Mouse (Mus musculus): ENCODE data around the gene Tmc5. TPM values are rescaled to one million over a fixed set of nuclear protein-coding genes. Genes with fewer than 3 reads are reported as not detected.

The Tmc5 gene
- polyA plus RNA-seq, 1 experiment: 0.50 TPM

DNA sequence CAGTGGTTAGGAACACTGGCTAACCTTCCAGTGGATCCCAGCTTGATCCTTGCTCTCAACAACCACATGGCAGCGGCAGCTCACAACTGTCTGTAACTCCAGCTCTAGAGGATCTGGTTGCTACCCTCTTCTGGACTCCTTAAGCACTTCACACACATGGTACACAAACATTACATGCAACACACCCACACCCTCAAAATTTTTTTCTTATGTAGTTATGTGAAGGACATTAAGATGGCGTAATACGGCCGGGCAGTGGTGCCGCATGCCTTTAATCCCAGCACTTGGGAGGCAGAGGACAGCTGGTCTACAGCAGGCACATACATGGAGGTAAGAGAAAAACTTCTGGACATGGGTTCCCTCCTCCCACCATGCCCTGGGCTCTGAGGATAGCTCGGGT lies 99.0 kb downstream of the Tmc5 start:
- Histone ChIP-seq H3K4me1 (replicated peaks; ENCODE audit: control insufficient read depth, insufficient read depth, low read length) (no peaks in the 10 kb centered on the region), H3K4me3 (ENCODE audit: control insufficient read depth, insufficient read depth, low read length) (no peak overlapping the region), H3K36me3 (ENCODE audit: control insufficient read depth, insufficient read depth, low read length) (peaks cover 59% of the 10 kb centered on the region), H3K27me3 (ENCODE audit: control insufficient read depth, insufficient read depth, low read length) (no peaks in the 10 kb centered on the region), H3K27ac (ENCODE audit: control insufficient read depth, insufficient read depth, low read length) (no peak overlapping the region)
- no peak for DNase-seq
- WGBS: 99% methylated on average over 6 of the region's 6 CpGs
- no peak for TF ChIP-seq POLR2A (IDR thresholded peaks at IDR 0.05; ENCODE audit: control insufficient read depth, extremely low read depth, insufficient read depth, low read length, poor library complexity)
- no peak for TF ChIP-seq CTCF (IDR thresholded peaks at IDR 0.05; ENCODE audit: borderline replicate concordance, control insufficient read depth, extremely low read depth, insufficient read depth, low read length, poor library complexity)

DNA sequence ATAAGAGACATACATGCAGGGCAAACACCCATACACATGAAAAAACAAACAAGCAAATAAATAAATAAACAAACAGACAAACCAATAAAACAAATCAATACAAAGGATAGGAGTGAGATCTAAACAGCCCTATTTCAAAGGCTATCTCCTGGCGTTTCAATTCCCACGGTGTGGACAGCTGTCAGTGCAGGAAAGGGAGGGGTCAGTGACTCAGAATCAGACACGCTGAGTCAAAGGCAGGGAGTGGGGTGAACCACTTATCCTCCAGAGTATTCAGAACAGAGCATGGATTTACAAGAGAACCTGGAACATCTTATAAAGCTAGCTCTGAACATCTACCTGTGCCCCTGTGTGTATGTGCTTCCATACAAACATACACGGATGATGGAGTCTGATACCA lies 100.1 kb downstream of the Tmc5 start:
- no peak for DNase-seq
- H3K36me3 ChIP-seq (ENCODE audit: control insufficient read depth, insufficient read depth, low read length): peaks cover 49% of the 10 kb centered on the region

DNA sequence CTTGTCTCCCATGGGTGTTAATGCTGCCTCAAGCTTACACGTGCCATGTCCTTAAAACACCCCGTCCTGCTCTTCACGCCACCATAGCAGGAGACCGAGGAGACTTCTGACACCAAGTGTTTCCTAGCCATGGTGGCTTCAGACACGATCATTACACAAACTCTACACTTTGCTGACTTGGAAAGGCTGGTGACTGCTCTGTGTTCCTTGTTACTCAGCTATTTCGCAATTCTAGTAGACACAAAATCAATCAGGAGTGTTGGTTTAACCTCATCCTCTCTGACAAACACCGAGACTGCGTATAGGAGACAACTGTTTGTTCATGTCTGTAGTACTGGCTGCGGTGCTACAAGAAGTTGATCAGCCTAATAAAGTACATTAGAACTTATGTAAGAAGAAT lies 101.8 kb downstream of the Tmc5 start:
- WGBS: 95% methylated on average over 9 of the region's 9 CpGs
- no peaks in the 10 kb centered on the region for H3K27me3 ChIP-seq (ENCODE audit: control insufficient read depth, insufficient read depth, low read length)

More for the DNA sequence above, 100.1 kb downstream of the Tmc5 start:
- WGBS: 90% methylated on average over 4 of the region's 4 CpGs
- H3K27me3 ChIP-seq (ENCODE audit: control insufficient read depth, insufficient read depth, low read length): no peaks in the 10 kb centered on the region
- H3K4me3 ChIP-seq (ENCODE audit: control insufficient read depth, insufficient read depth, low read length): no peak overlapping the region
- no peak for TF ChIP-seq POLR2A (IDR thresholded peaks at IDR 0.05; ENCODE audit: control insufficient read depth, extremely low read depth, insufficient read depth, low read length, poor library complexity)
- no peak for TF ChIP-seq CTCF (IDR thresholded peaks at IDR 0.05; ENCODE audit: borderline replicate concordance, control insufficient read depth, extremely low read depth, insufficient read depth, low read length, poor library complexity)
- no peak overlapping the region for H3K27ac ChIP-seq (ENCODE audit: control insufficient read depth, insufficient read depth, low read length)
- no peaks in the 10 kb centered on the region for H3K4me1 ChIP-seq (replicated peaks; ENCODE audit: control insufficient read depth, insufficient read depth, low read length)

DNA sequence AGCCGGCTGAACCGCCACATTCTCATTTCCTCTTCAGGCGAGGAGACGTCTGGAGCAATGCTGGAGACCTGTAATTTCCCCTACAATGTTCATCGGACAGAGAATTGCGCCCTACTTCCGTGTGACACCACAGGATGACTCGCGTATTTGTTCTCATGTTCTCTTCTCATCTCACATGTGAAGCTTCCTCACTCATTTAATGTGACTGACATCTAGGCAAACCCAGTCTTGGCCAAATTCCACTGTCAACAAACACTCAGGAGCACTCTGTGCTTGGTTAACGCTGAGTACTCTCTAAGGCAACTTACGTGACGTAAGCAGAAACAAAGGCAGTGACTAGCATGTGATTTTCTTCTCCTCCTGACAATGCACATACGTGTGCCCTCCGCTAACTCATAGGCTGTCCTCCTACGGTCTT lies 106.1 kb downstream of the Tmc5 start:
- Histone ChIP-seq H3K27ac (ENCODE audit: control insufficient read depth, insufficient read depth, low read length) (no peak overlapping the region), H3K4me1 (replicated peaks; ENCODE audit: control insufficient read depth, insufficient read depth, low read length) (peaks cover 7% of the 10 kb centered on the region; the same call in 1 of the 2 replicates), H3K36me3 (ENCODE audit: control insufficient read depth, insufficient read depth, low read length) (0 out of 2 replicates have a peak, but pooled peaks cover 5% of the 10 kb centered on the region), H3K27me3 (ENCODE audit: control insufficient read depth, insufficient read depth, low read length) (no peaks in the 10 kb centered on the region), H3K4me3 (ENCODE audit: control insufficient read depth, insufficient read depth, low read length) (no peak overlapping the region)
- 88% methylated on average over 15 of the region's 15 CpGs for WGBS
- TF ChIP-seq POLR2A (IDR thresholded peaks at IDR 0.05; ENCODE audit: control insufficient read depth, extremely low read depth, insufficient read depth, low read length, poor library complexity): no peak
- no peak for TF ChIP-seq CTCF (IDR thresholded peaks at IDR 0.05; ENCODE audit: borderline replicate concordance, control insufficient read depth, extremely low read depth, insufficient read depth, low read length, poor library complexity)
- DNase-seq: no peak

More for the DNA sequence above, 101.8 kb downstream of the Tmc5 start:
- H3K27ac ChIP-seq (ENCODE audit: control insufficient read depth, insufficient read depth, low read length): no peak overlapping the region
- H3K4me3 ChIP-seq (ENCODE audit: control insufficient read depth, insufficient read depth, low read length): no peak overlapping the region
- DNase-seq: no peak
- TF ChIP-seq POLR2A (IDR thresholded peaks at IDR 0.05; ENCODE audit: control insufficient read depth, extremely low read depth, insufficient read depth, low read length, poor library complexity) (no peak), CTCF (IDR thresholded peaks at IDR 0.05; ENCODE audit: borderline replicate concordance, control insufficient read depth, extremely low read depth, insufficient read depth, low read length, poor library complexity) (no peak)
- 0 out of 2 replicates have a peak, but pooled peaks cover 4% of the 10 kb centered on the region for H3K4me1 ChIP-seq (replicated peaks; ENCODE audit: control insufficient read depth, insufficient read depth, low read length)
- peaks cover 36% of the 10 kb centered on the region for H3K36me3 ChIP-seq (ENCODE audit: control insufficient read depth, insufficient read depth, low read length)

DNA sequence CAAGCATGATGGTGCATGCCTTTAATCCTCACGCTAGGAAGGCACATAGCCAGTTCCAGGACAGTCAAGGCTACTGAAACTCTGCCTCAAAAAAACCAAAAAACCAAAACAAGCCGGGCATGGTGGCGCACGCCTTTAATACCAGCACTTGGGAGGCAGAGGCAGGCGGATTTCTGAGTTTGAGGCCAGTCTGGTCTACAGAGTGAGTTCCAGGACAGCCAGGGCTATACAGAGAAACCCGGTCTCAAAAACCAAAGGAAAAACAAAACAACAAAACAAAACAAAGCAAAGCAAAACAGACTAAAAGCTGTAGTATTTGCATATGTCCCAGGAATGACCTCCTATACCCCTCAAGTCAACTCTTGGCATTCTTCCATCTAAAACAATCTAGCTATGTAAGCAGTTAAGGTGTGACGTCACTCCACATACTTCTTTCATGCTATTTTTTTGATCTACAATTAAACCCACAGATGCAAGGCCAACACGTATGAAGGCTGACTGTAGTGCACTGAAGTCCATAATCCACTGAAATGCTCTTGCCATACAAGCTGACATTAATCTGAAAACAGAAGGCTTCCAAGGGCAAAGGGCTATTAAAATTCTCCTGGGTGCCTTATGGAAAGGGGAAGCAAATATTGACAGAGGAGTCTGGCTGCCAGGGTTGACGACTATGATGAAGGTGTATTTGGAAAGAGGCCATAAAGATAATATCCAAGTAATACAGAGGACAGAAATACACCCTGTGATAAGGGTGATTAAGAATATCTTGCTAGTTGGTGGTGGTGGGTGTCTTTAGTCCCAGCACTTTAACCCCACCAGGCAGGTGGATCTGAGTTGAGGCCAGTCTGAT lies 107.1 kb downstream of the Tmc5 start:
- H3K4me3 ChIP-seq (ENCODE audit: control insufficient read depth, insufficient read depth, low read length): no peak overlapping the region
- no peak overlapping the region for H3K27ac ChIP-seq (ENCODE audit: control insufficient read depth, insufficient read depth, low read length)
- H3K36me3 ChIP-seq (ENCODE audit: control insufficient read depth, insufficient read depth, low read length): no peaks in the 10 kb centered on the region
- peaks cover 7% of the 10 kb centered on the region; the same call in 1 of the 2 replicates for H3K4me1 ChIP-seq (replicated peaks; ENCODE audit: control insufficient read depth, insufficient read depth, low read length)
- WGBS: 82% methylated on average over 9 of the region's 9 CpGs
- no peaks in the 10 kb centered on the region for H3K27me3 ChIP-seq (ENCODE audit: control insufficient read depth, insufficient read depth, low read length)
- no peak for DNase-seq
- TF ChIP-seq POLR2A (IDR thresholded peaks at IDR 0.05; ENCODE audit: control insufficient read depth, extremely low read depth, insufficient read depth, low read length, poor library complexity) (no peak), CTCF (IDR thresholded peaks at IDR 0.05; ENCODE audit: borderline replicate concordance, control insufficient read depth, extremely low read depth, insufficient read depth, low read length, poor library complexity) (no peak)

DNA sequence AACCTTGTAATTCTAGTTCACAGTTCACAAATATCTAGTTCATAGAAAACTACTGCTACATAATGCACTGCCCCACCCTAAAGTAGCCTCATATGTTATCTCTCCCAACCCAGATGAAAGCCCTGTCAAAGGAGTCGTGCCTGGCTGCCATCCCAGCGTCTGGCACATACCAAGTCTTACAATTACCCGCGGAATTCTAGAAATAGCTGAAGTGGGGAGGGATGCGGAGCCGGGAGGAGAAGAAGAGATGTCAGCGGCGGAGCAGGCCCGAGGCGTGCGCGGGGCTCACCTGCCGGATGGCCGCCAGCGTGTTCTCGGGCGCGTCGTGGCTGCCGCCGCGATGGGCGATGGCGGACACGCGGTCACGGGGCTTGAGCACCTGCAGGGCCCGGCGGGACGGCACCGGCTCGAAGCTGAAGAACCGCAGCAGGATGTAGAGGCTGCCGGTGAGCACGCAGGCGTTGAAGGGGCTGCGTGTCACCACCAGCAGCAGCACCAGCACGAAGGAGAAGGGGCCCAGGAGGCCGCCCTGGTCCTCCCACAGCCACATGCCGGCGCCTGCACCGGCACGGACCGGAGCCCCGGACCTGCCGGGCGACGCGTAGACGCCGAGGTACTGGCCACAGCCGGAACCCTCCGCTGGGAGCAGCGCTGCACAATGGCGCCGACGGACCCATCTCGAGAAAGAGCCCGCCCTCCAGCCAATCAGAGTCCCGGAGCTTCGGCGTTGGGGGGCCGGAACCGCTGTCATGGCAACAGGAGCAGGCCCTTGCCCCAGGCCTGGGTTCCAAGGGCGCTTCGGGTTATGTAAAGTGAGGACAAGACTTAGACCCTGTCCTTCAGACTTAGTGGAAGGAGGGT lies 108.2 kb downstream of the Tmc5 start, which contains the start of gene Gde1:
Gene Gde1, minus strand, starts transcription at position 678 of the 861 bp plus-strand sequence.
- DNase-seq: peak; percentile 93
- Histone ChIP-seq H3K4me3 (ENCODE audit: control insufficient read depth, insufficient read depth, low read length) (peak within 1 kb of the TSS; percentile 80), H3K27ac (ENCODE audit: control insufficient read depth, insufficient read depth, low read length) (no peak within 1 kb of the TSS), H3K27me3 (ENCODE audit: control insufficient read depth, insufficient read depth, low read length) (no peaks in the 10 kb centered on the region), H3K36me3 (ENCODE audit: control insufficient read depth, insufficient read depth, low read length) (no peaks in the 10 kb centered on the region), H3K4me1 (replicated peaks; ENCODE audit: control insufficient read depth, insufficient read depth, low read length) (peaks cover 7% of the 10 kb centered on the region; the same call in 1 of the 2 replicates)
- 0 out of 2 replicates have a peak, but pooled peaks have one; percentile 18 for TF ChIP-seq POLR2A (IDR thresholded peaks at IDR 0.05; ENCODE audit: control insufficient read depth, extremely low read depth, insufficient read depth, low read length, poor library complexity)
- TF ChIP-seq CTCF (IDR thresholded peaks at IDR 0.05; ENCODE audit: borderline replicate concordance, control insufficient read depth, extremely low read depth, insufficient read depth, low read length, poor library complexity): 0 out of 2 replicates have a peak, but pooled peaks have one; percentile 36
- WGBS: under 1% methylated on average over 66 of the region's 66 CpGs
